Mouse (Mus musculus) heart, embryonic 11.5 days (tissue): ENCODE measurements at regions not wholly inside any gene's neighbourhood (a gene's known extent, or its start where the extent isn't known, plus 50 kb on each side); places are given as distances from the start of the nearest gene placed in this dataset.

ENCODE experiments used
- ATAC-seq: fragments of 200-750 bp; cut with Nextera tagmentation; replicated peaks from 2 replicates; pipeline ENCODE4 v1.8.0; 2017; ENCODE audit warnings: moderate library complexity; ENCODE audit not compliant: insufficient number of reproducible peaks, low FRiP score, low TSS enrichment
- H3K27ac ChIP-seq: fragments of 300-500 bp; sonication (generic); 2 replicates; pipeline ENCODE4 v1.5.1; 2014; ENCODE audit warnings: mild to moderate bottlenecking, low read depth, low read length
- H3K27me3 ChIP-seq: fragments of 300-500 bp; sonication (generic); 2 replicates; pipeline ENCODE4 v1.6.1; 2014; ENCODE audit warnings: mild to moderate bottlenecking, low read length, mixed read lengths; ENCODE audit not compliant: control insufficient read depth, insufficient read depth
- H3K36me3 ChIP-seq: fragments of 300-500 bp; sonication (generic); 2 replicates; pipeline ENCODE4 v1.6.1; 2014; ENCODE audit warnings: mild to moderate bottlenecking, low read length, moderate library complexity, mixed read lengths; ENCODE audit not compliant: control insufficient read depth, insufficient read depth
- H3K4me1 ChIP-seq: fragments of 300-500 bp; sonication (generic); 2 replicates; pipeline ENCODE4 v1.6.1; 2014; ENCODE audit warnings: low read length; ENCODE audit not compliant: control insufficient read depth, insufficient read depth
- H3K4me2 ChIP-seq: fragments of 300-500 bp; sonication (generic); 2 replicates; pipeline ENCODE4 v1.6.1; 2014; ENCODE audit warnings: mild to moderate bottlenecking, moderate library complexity
- H3K4me3 ChIP-seq: fragments of 300-500 bp; sonication (generic); 2 replicates; pipeline ENCODE4 v1.5.1; 2014; ENCODE audit warnings: low read depth, low read length
- H3K9ac ChIP-seq: fragments of 300-500 bp; sonication (generic); 2 replicates; pipeline ENCODE4 v1.6.1; 2014; ENCODE audit warnings: mild to moderate bottlenecking, low read depth, low read length, moderate library complexity
- H3K9me3 ChIP-seq: fragments of 300-500 bp; sonication (generic); replicated peaks from 2 replicates; pipeline ENCODE4 v1.6.1; 2016; ENCODE audit warnings: low read length; ENCODE audit not compliant: control insufficient read depth
- WGBS: fragments of 180-500 bp; shearing (Covaris S2); extraction: QIAGEN DNeasy Blood & Tissue Kit; methylation state at CpG from one replicate; pipeline ENCODE4 v1.1.7; 2014; ENCODE audit not compliant: insufficient replicate concordance; 5-methylcytosine and 5-hydroxymethylcytosine counted together

- Histone ChIP-seq H3K9ac (no peak overlapping the region), H3K27ac (no peak overlapping the region), H3K9me3 (no peaks in the 10 kb centered on the region), H3K4me3 (no peak overlapping the region), H3K4me2 (no peak overlapping the region), H3K27me3 (no peaks in the 10 kb centered on the region), H3K4me1 (no peaks in the 10 kb centered on the region), H3K36me3 (no peaks in the 10 kb centered on the region)
- 77% methylated on average over 6 of the region's 6 CpGs for WGBS
- no peak for ATAC-seq
Observed at GRCm38 (mm10) chr6:31263821-31264220, 134.7 kb upstream of the Mkln1 start.

GRCm38 (mm10) chr6:31266441-31267040 lies 132.0 kb upstream of the Mkln1 start:
- no peak overlapping the region for H3K27ac ChIP-seq
- H3K4me3 ChIP-seq, result no peak overlapping the region
- H3K36me3 ChIP-seq, result no peaks in the 10 kb centered on the region
- no peak for ATAC-seq
- H3K9ac ChIP-seq, result no peak overlapping the region
- no peak overlapping the region for H3K4me2 ChIP-seq
- no peaks in the 10 kb centered on the region for H3K4me1 ChIP-seq
- 60% methylated on average over 17 of the region's 17 CpGs for WGBS
- peaks cover 2% of the 10 kb centered on the region; the same call in 1 of the 2 replicates for H3K27me3 ChIP-seq
- H3K9me3 ChIP-seq, result no peaks in the 10 kb centered on the region

- no peak overlapping the region for H3K9ac ChIP-seq
- H3K4me2 ChIP-seq, result no peak overlapping the region
- H3K27ac ChIP-seq, result no peak overlapping the region
- H3K4me1 ChIP-seq, result no peaks in the 10 kb centered on the region
- ATAC-seq, result no peak
- no peak overlapping the region for H3K4me3 ChIP-seq
- no peaks in the 10 kb centered on the region for H3K36me3 ChIP-seq
- peaks cover 2% of the 10 kb centered on the region; the same call in 1 of the 2 replicates for H3K27me3 ChIP-seq
- no peaks in the 10 kb centered on the region for H3K9me3 ChIP-seq
- WGBS, result 48% methylated on average over 2 of the region's 2 CpGs
Observed at GRCm38 (mm10) chr6:31268057-31268456, 130.5 kb upstream of the Mkln1 start.

- whole genome bisulfite sequencing, result 61% methylated on average over 5 of the region's 5 CpGs
Observed at GRCm38 (mm10) chr6:31273816-31274215, 124.7 kb upstream of the Mkln1 start.

GRCm38 (mm10) chr6:31274236-31274635 lies 124.3 kb upstream of the Mkln1 start:
- Histone ChIP-seq H3K4me1 (no peaks in the 10 kb centered on the region), H3K4me3 (no peak overlapping the region), H3K9me3 (no peaks in the 10 kb centered on the region), H3K27me3 (no peaks in the 10 kb centered on the region), H3K4me2 (no peak overlapping the region), H3K27ac (no peak overlapping the region), H3K36me3 (no peaks in the 10 kb centered on the region), H3K9ac (no peak overlapping the region)
- no peak for ATAC-seq
- 20% methylated on average over 11 of the region's 11 CpGs for WGBS

More at GRCm38 (mm10) chr6:31273816-31274215, 124.7 kb upstream of the Mkln1 start:
- no peaks in the 10 kb centered on the region for H3K4me1 ChIP-seq
- no peak overlapping the region for H3K27ac ChIP-seq
- H3K9me3 ChIP-seq, result no peaks in the 10 kb centered on the region
- H3K36me3 ChIP-seq, result no peaks in the 10 kb centered on the region
- H3K27me3 ChIP-seq, result peaks cover 2% of the 10 kb centered on the region; the same call in 1 of the 2 replicates
- no peak overlapping the region for H3K9ac ChIP-seq
- no peak overlapping the region for H3K4me3 ChIP-seq
- no peak overlapping the region for H3K4me2 ChIP-seq
- no peak for ATAC-seq

- ATAC-seq, result no peak
- Histone ChIP-seq H3K9ac (no peak overlapping the region), H3K27ac (no peak overlapping the region), H3K4me1 (no peaks in the 10 kb centered on the region), H3K36me3 (no peaks in the 10 kb centered on the region), H3K4me2 (no peak overlapping the region), H3K27me3 (no peaks in the 10 kb centered on the region), H3K9me3 (no peaks in the 10 kb centered on the region), H3K4me3 (no peak overlapping the region)
- WGBS, result 69% methylated on average over 9 of the region's 9 CpGs
Observed at GRCm38 (mm10) chr6:31277792-31278191, 120.7 kb upstream of the Mkln1 start.

- Histone ChIP-seq H3K9ac (no peak overlapping the region), H3K4me3 (no peak overlapping the region), H3K4me1 (0 out of 2 replicates have a peak, but pooled peaks cover 5% of the 10 kb centered on the region), H3K36me3 (no peaks in the 10 kb centered on the region), H3K27me3 (no peaks in the 10 kb centered on the region), H3K27ac (no peak overlapping the region), H3K9me3 (no peaks in the 10 kb centered on the region), H3K4me2 (no peak overlapping the region)
- 67% methylated on average over 8 of the region's 8 CpGs for WGBS
- ATAC-seq, result no peak
Observed at GRCm38 (mm10) chr6:31283973-31284372, 114.6 kb upstream of the Mkln1 start.

GRCm38 (mm10) chr6:31284390-31284789 lies 114.1 kb upstream of the Mkln1 start:
- no peak for ATAC-seq
- no peak overlapping the region for H3K4me3 ChIP-seq
- H3K9ac ChIP-seq, result no peak overlapping the region
- WGBS, result 81% methylated on average over 10 of the region's 10 CpGs
- H3K27me3 ChIP-seq, result no peaks in the 10 kb centered on the region
- no peaks in the 10 kb centered on the region for H3K36me3 ChIP-seq
- 0 out of 2 replicates have a peak, but pooled peaks cover 5% of the 10 kb centered on the region for H3K4me1 ChIP-seq
- no peak overlapping the region for H3K27ac ChIP-seq
- no peaks in the 10 kb centered on the region for H3K9me3 ChIP-seq
- H3K4me2 ChIP-seq, result no peak overlapping the region

- Histone ChIP-seq H3K27me3 (no peaks in the 10 kb centered on the region), H3K36me3 (no peaks in the 10 kb centered on the region), H3K4me1 (0 out of 2 replicates have a peak, but pooled peaks cover 5% of the 10 kb centered on the region), H3K27ac (no peak overlapping the region), H3K4me2 (no peak overlapping the region), H3K4me3 (no peak overlapping the region), H3K9ac (no peak overlapping the region), H3K9me3 (no peaks in the 10 kb centered on the region)
- 86% methylated on average over 19 of the region's 19 CpGs for WGBS
- ATAC-seq, result no peak
Observed at GRCm38 (mm10) chr6:31285064-31285463, 113.5 kb upstream of the Mkln1 start.
